Mouse (Mus musculus): ENCODE measurements around the gene Bcar1.

- TF ChIP-seq CTCF (IDR thresholded peaks at IDR 0.05; ENCODE audit: insufficient read depth, low read depth, low read length): no peak
- TF ChIP-seq POLR2A (IDR thresholded peaks at IDR 0.05; ENCODE audit: insufficient read depth, low read depth, low read length): no peak
These were observed 14.0 kb upstream of the Bcar1 start for GRCm38 (mm10) chr8:111757599-111757998.

All from olfactory bulb, adult 2 months (tissue).